Mouse (Mus musculus): Measurements from ENCODE around the gene Fam193a. TPM values are rescaled to one million over a fixed set of nuclear protein-coding genes. Genes with fewer than 3 reads are reported as not detected.

The Fam193a gene
- polyA plus RNA-seq, 1 experiment from 2014 or later: 12.4 TPM

GRCm38 (mm10) chr5:34513466-34514217 lies 143.9 kb downstream of the Fam193a start, which contains the start of gene Tnip2:
Tnip2 (minus strand) TSS chr5:34513991.
- peak; percentile 91 for ATAC-seq (ENCODE audit: insufficient read depth, low FRiP score, low TSS enrichment)

GRCm38 (mm10) chr5:34514218-34514566 lies 144.5 kb downstream of the Fam193a start:
- peak overlapping the region; percentile 97 for H3K4me2 ChIP-seq (ENCODE audit: low read depth)
- peak overlapping the region; percentile 61 for H3K4me3 ChIP-seq (ENCODE audit: low read depth, low read length)
- H3K27ac ChIP-seq (ENCODE audit: low read depth, low read length): no peak overlapping the region
- H3K27me3 ChIP-seq (ENCODE audit: control insufficient read depth, insufficient read depth, low read length): peaks cover 9% of the 10 kb centered on the region
- no peak for ATAC-seq (ENCODE audit: insufficient read depth, low FRiP score, low TSS enrichment)
- H3K4me1 ChIP-seq (ENCODE audit: control insufficient read depth, insufficient read depth, low read length): no peaks in the 10 kb centered on the region
- no peak overlapping the region for H3K9ac ChIP-seq (ENCODE audit: low read length)
- WGBS: 22% methylated on average over 7 of the region's 7 CpGs
- H3K36me3 ChIP-seq (ENCODE audit: control insufficient read depth, insufficient read depth, low read length): no peaks in the 10 kb centered on the region
- H3K9me3 ChIP-seq (ENCODE audit: control insufficient read depth, low read length): no peaks in the 10 kb centered on the region
- DNase-seq (ENCODE audit: low spot score): no peak

More at GRCm38 (mm10) chr5:34513466-34514217, 143.9 kb downstream of the Fam193a start, which contains the start of gene Tnip2:
- Histone ChIP-seq H3K4me3 (ENCODE audit: low read depth, low read length) (peak within 1 kb of the TSS; percentile 61), H3K27me3 (ENCODE audit: control insufficient read depth, insufficient read depth, low read length) (peaks cover 9% of the 10 kb centered on the region), H3K4me2 (ENCODE audit: low read depth) (peak within 1 kb of the TSS; percentile 97), H3K4me1 (ENCODE audit: control insufficient read depth, insufficient read depth, low read length) (no peaks in the 10 kb centered on the region), H3K27ac (ENCODE audit: low read depth, low read length) (no peak within 1 kb of the TSS), H3K36me3 (ENCODE audit: control insufficient read depth, insufficient read depth, low read length) (no peaks in the 10 kb centered on the region), H3K9ac (ENCODE audit: low read length) (peak within 1 kb of the TSS; percentile 69), H3K9me3 (ENCODE audit: control insufficient read depth, low read length) (no peaks in the 10 kb centered on the region)
- DNase-seq (ENCODE audit: low spot score): peak; percentile 94
- WGBS: under 1% methylated on average over 64 of the region's 64 CpGs

- Histone ChIP-seq H3K27ac (ENCODE audit: low read depth, low read length) (no peak overlapping the region), H3K27me3 (ENCODE audit: control insufficient read depth, insufficient read depth, low read length) (peaks cover 9% of the 10 kb centered on the region), H3K4me1 (ENCODE audit: control insufficient read depth, insufficient read depth, low read length) (no peaks in the 10 kb centered on the region), H3K4me2 (ENCODE audit: low read depth) (no peak overlapping the region), H3K4me3 (ENCODE audit: low read depth, low read length) (no peak overlapping the region), H3K9ac (ENCODE audit: low read length) (no peak overlapping the region), H3K36me3 (ENCODE audit: control insufficient read depth, insufficient read depth, low read length) (no peaks in the 10 kb centered on the region), H3K9me3 (ENCODE audit: control insufficient read depth, low read length) (no peaks in the 10 kb centered on the region)
- DNase-seq (ENCODE audit: low spot score) (no peak), ATAC-seq (ENCODE audit: insufficient read depth, low FRiP score, low TSS enrichment) (no peak)
Measured at GRCm38 (mm10) chr5:34515096-34515495, 145.4 kb downstream of the Fam193a start.

- H3K36me3 ChIP-seq (ENCODE audit: control insufficient read depth, insufficient read depth, low read length): no peaks in the 10 kb centered on the region
Measured at GRCm38 (mm10) chr5:34517913-34518312, 148.2 kb downstream of the Fam193a start.

GRCm38 (mm10) chr5:34519389-34519910 lies 149.7 kb downstream of the Fam193a start:
- no peaks in the 10 kb centered on the region for H3K4me1 ChIP-seq (ENCODE audit: control insufficient read depth, insufficient read depth, low read length)
- WGBS: 80% methylated on average over 9 of the region's 9 CpGs
- no peak overlapping the region for H3K4me3 ChIP-seq (ENCODE audit: low read depth, low read length)
- no peak overlapping the region for H3K9ac ChIP-seq (ENCODE audit: low read length)
- DNase-seq (ENCODE audit: low spot score) (no peak), ATAC-seq (ENCODE audit: insufficient read depth, low FRiP score, low TSS enrichment) (no peak)
- no peak overlapping the region for H3K4me2 ChIP-seq (ENCODE audit: low read depth)
- H3K27ac ChIP-seq (ENCODE audit: low read depth, low read length): no peak overlapping the region
- H3K9me3 ChIP-seq (ENCODE audit: control insufficient read depth, low read length): no peaks in the 10 kb centered on the region
- H3K36me3 ChIP-seq (ENCODE audit: control insufficient read depth, insufficient read depth, low read length): no peaks in the 10 kb centered on the region
- no peaks in the 10 kb centered on the region for H3K27me3 ChIP-seq (ENCODE audit: control insufficient read depth, insufficient read depth, low read length)

More at GRCm38 (mm10) chr5:34517913-34518312, 148.2 kb downstream of the Fam193a start:
- Histone ChIP-seq H3K9me3 (ENCODE audit: control insufficient read depth, low read length) (no peaks in the 10 kb centered on the region), H3K27ac (ENCODE audit: low read depth, low read length) (no peak overlapping the region), H3K9ac (ENCODE audit: low read length) (no peak overlapping the region), H3K27me3 (ENCODE audit: control insufficient read depth, insufficient read depth, low read length) (peaks cover 8% of the 10 kb centered on the region), H3K4me3 (ENCODE audit: low read depth, low read length) (no peak overlapping the region), H3K4me2 (ENCODE audit: low read depth) (no peak overlapping the region), H3K4me1 (ENCODE audit: control insufficient read depth, insufficient read depth, low read length) (no peaks in the 10 kb centered on the region)
- 33% methylated on average over 3 of the region's 3 CpGs for WGBS
- DNase-seq (ENCODE audit: low spot score) (peak; percentile 78), ATAC-seq (ENCODE audit: insufficient read depth, low FRiP score, low TSS enrichment) (no peak)

GRCm38 (mm10) chr5:34520458-34521209 lies 150.9 kb downstream of the Fam193a start:
- no peak for DNase-seq (ENCODE audit: low spot score)
- Histone ChIP-seq H3K27me3 (ENCODE audit: control insufficient read depth, insufficient read depth, low read length) (no peaks in the 10 kb centered on the region), H3K4me1 (ENCODE audit: control insufficient read depth, insufficient read depth, low read length) (no peaks in the 10 kb centered on the region), H3K4me2 (ENCODE audit: low read depth) (no peak overlapping the region), H3K27ac (ENCODE audit: low read depth, low read length) (no peak overlapping the region), H3K4me3 (ENCODE audit: low read depth, low read length) (no peak overlapping the region), H3K36me3 (ENCODE audit: control insufficient read depth, insufficient read depth, low read length) (no peaks in the 10 kb centered on the region), H3K9me3 (ENCODE audit: control insufficient read depth, low read length) (no peaks in the 10 kb centered on the region), H3K9ac (ENCODE audit: low read length) (no peak overlapping the region)
- 82% methylated on average over 11 of the region's 11 CpGs for WGBS
- ATAC-seq (ENCODE audit: insufficient read depth, low FRiP score, low TSS enrichment): no peak

- Histone ChIP-seq H3K4me2 (ENCODE audit: low read depth) (no peak overlapping the region), H3K4me3 (ENCODE audit: low read depth, low read length) (no peak overlapping the region), H3K36me3 (ENCODE audit: control insufficient read depth, insufficient read depth, low read length) (no peaks in the 10 kb centered on the region), H3K9ac (ENCODE audit: low read length) (no peak overlapping the region), H3K9me3 (ENCODE audit: control insufficient read depth, low read length) (no peaks in the 10 kb centered on the region), H3K27ac (ENCODE audit: low read depth, low read length) (no peak overlapping the region), H3K4me1 (ENCODE audit: control insufficient read depth, insufficient read depth, low read length) (no peaks in the 10 kb centered on the region), H3K27me3 (ENCODE audit: control insufficient read depth, insufficient read depth, low read length) (no peaks in the 10 kb centered on the region)
- 88% methylated on average over 3 of the region's 3 CpGs for WGBS
- no peak for ATAC-seq (ENCODE audit: insufficient read depth, low FRiP score, low TSS enrichment)
- no peak for DNase-seq (ENCODE audit: low spot score)
Measured at GRCm38 (mm10) chr5:34521337-34521736, 151.6 kb downstream of the Fam193a start.

GRCm38 (mm10) chr5:34523958-34524485 lies 154.3 kb downstream of the Fam193a start:
- ATAC-seq (ENCODE audit: insufficient read depth, low FRiP score, low TSS enrichment) (no peak), DNase-seq (ENCODE audit: low spot score) (no peak)
- H3K4me2 ChIP-seq (ENCODE audit: low read depth): no peak overlapping the region
- WGBS: 54% methylated on average over 4 of the region's 4 CpGs
- H3K4me1 ChIP-seq (ENCODE audit: control insufficient read depth, insufficient read depth, low read length): no peaks in the 10 kb centered on the region
- H3K9ac ChIP-seq (ENCODE audit: low read length): no peak overlapping the region
- no peaks in the 10 kb centered on the region for H3K9me3 ChIP-seq (ENCODE audit: control insufficient read depth, low read length)
- no peak overlapping the region for H3K27ac ChIP-seq (ENCODE audit: low read depth, low read length)
- H3K27me3 ChIP-seq (ENCODE audit: control insufficient read depth, insufficient read depth, low read length): 0 out of 2 replicates have a peak, but pooled peaks cover 3% of the 10 kb centered on the region
- no peak overlapping the region for H3K4me3 ChIP-seq (ENCODE audit: low read depth, low read length)
- no peaks in the 10 kb centered on the region for H3K36me3 ChIP-seq (ENCODE audit: control insufficient read depth, insufficient read depth, low read length)
